Mouse (Mus musculus) brain, embryonic 14.5 days (tissue): ENCODE data around the gene Epha3. TPM values are rescaled to one million over a fixed set of nuclear protein-coding genes. Genes with fewer than 3 reads are reported as not detected.

Experiments
- DNase-seq: peaks from one replicate; pipeline ENCODE4 v3.0.0-alpha.2; 2011; ENCODE audit warnings: low read depth
- CTCF ChIP-seq: fragments of 200-500 bp; IDR thresholded peaks from 2 replicates; pipeline ENCODE4 v1.5.1; 2012; ENCODE audit warnings: inconsistent platforms, mild to moderate bottlenecking, moderate library complexity, borderline replicate concordance; ENCODE audit not compliant: insufficient read depth, insufficient read length; ENCODE audit errors: extremely low read depth
- POLR2A ChIP-seq: fragments of 200-500 bp; IDR thresholded peaks from 2 replicates; pipeline ENCODE4 v1.6.1; 2012; ENCODE audit warnings: mild to moderate bottlenecking, inconsistent platforms, borderline replicate concordance; ENCODE audit not compliant: poor library complexity, insufficient read depth, insufficient read length, severe bottlenecking; ENCODE audit errors: extremely low read depth
- polyA plus RNA-seq: library from polyadenylated mRNA; depleted of rRNA; stranded (reverse); fragments of >200 nt; gene quantifications from 2 replicates; pipeline ENCODE4 v1.2.3, GENCODE M21; 2012

Epha3 gene
- polyA plus RNA-seq, 1 experiment: 23.0 TPM

GRCm38 (mm10) chr16:63641603-63642002, 222.4 kb downstream of the Epha3 start:
- DNase-seq: no peak
- no peak for TF ChIP-seq CTCF
- TF ChIP-seq POLR2A: no peak

- DNase-seq: peak; percentile 67
- TF ChIP-seq CTCF (no peak), POLR2A (no peak)
Observed at GRCm38 (mm10) chr16:63638701-63639100, 225.3 kb downstream of the Epha3 start.

DNA sequence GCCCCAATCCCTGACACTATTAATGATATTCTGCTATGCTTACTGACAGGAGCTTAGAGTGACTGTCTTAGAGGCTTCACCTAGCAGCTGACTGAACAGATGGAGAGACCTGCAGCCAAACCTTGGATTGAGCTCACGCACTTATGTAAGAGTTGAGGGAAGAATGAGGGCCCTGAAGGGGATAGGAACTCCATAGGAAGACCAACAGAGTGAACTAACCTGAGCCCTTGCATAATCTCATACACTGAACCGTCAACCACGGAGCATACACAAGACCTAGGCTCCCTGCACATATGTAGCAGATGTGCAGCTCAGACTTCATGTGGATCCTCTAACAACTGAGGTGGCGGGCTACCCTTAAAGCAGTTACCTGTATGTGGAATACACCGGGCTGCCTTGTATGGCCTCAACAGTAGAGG, 230.2 kb downstream of the Epha3 start:
- peak; percentile 74 for DNase-seq
- TF ChIP-seq CTCF (no peak), POLR2A (no peak)

DNA sequence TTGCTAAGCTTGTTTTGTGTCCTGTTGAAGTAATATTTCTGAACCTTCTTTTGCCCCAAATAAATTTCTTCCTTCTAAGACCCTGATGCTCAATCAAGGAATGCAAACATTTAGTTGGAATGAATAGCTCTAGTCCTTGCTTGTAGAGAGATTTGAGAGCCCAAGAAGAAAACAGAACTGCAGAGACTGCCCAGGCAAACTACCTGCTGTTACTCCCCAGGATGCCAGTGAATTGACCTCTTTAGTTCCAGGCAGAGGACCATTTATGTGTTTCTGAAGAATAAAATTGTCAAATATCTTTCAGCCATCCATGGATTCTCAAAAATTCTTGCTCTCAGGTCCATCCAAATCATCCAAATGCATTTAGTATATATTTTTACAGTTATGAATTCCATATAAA, 238.7 kb downstream of the Epha3 start:
- no peak for TF ChIP-seq POLR2A
- no peak for TF ChIP-seq CTCF
- DNase-seq: no peak

DNA sequence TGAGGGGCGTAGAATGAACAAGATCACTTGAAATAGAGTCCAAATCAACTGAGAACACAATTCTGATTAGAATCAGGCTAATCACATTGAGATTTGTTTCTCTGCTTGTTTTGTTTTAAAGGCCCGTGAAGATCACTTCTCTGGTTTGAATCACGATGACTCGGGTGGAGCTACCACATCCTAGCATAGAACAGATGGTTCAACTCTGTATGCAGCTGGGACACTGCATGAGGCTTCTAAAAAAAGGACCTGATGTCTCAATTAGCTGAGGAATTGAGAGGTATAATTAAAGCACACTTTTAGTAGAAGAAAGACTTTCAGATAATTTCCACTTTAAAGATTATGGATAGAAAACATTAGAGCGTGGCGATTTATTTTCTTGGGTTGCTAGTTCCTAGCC, 242.1 kb downstream of the Epha3 start:
- no peak for TF ChIP-seq CTCF
- no peak for TF ChIP-seq POLR2A
- DNase-seq: peak; percentile 78

- TF ChIP-seq POLR2A (no peak), CTCF (no peak)
- peak; percentile 69 for DNase-seq
Observed at GRCm38 (mm10) chr16:63615396-63615795, 248.6 kb downstream of the Epha3 start.

DNA sequence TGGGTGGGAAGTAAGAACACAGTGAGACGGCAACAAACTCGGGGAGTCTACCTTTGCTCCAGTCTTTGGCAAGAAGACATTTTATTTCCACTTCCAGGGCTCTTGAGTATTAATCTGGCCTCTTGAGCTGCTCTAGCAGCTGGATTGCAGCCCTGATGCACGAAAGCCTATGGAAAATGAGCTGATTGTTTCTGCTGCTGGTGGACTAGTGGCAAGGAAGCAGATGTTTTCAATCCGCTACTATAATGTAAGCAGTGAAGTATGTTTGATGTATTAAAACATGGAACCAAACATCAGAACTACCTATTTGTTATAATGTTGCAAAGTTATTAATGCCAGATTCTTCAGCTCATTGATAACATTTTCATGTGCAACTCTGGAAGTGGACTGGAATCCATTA, 251.0 kb downstream of the Epha3 start:
- TF ChIP-seq CTCF (no peak), POLR2A (no peak)
- no peak for DNase-seq

DNA sequence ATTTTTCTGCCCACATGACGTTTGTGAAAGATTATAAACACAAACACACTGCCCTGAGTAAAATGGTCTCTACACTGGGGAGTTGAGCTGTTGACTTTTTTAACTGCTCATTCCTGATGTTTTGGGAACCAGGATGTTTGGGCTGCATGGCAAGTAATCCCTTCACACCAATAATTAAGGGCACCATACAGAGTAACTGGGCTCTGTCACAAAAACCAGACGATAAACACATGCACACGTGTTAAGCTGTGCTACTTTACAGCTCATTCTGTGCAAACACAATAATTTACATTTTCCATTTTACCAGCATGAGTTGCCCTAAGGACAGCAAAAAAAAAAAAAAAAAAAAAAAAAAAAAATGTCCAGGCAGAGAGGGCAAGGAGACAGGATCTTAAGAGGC, 263.7 kb downstream of the Epha3 start:
- TF ChIP-seq CTCF (no peak), POLR2A (no peak)
- DNase-seq: peak; percentile 31

DNA sequence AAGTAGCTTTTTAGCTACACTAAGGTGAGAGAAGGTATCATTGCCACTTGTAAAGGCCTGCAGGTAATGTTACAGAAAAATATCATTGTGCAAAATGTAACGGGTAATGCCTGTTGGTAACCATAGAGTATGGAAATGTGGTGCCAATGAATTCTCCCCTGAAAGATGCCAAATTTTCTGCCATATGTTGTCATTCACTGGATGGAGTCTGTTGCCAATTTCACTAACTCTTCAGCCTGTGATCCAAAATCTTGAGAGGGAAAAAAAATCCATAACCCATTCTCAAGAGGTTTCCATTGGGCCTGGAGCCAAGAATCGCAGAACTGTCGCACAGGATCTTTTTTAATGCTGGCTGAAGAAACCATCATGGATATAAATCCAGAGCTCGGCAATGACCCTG, 269.3 kb downstream of the Epha3 start:
- DNase-seq: peak; percentile 84
- TF ChIP-seq CTCF (no peak), POLR2A (no peak)

GRCm38 (mm10) chr16:63569746-63570145, 294.2 kb downstream of the Epha3 start:
- no peak for TF ChIP-seq POLR2A
- no peak for TF ChIP-seq CTCF
- no peak for DNase-seq

GRCm38 (mm10) chr16:63566106-63566836, 297.7 kb downstream of the Epha3 start:
- peak; percentile 18 for DNase-seq

More at GRCm38 (mm10) chr16:63566106-63566836, 297.7 kb downstream of the Epha3 start:
- TF ChIP-seq POLR2A (no peak), CTCF (no peak)
